Mouse (Mus musculus): Measurements from ENCODE around the gene Jsrp1. TPM values are rescaled to one million over a fixed set of nuclear protein-coding genes. Genes with fewer than 3 reads are reported as not detected.

The Jsrp1 gene
- total and polyA plus RNA-seq, 3 experiments, result 0.39 TPM; not detected in 2

GRCm38 (mm10) chr10:80799070-80799566 is 14.2 kb downstream of the Jsrp1 start (continued):
- TF ChIP-seq ELF1 (IDR thresholded peaks at IDR 0.05; ENCODE audit: low read depth, low read length) (no peak), POLR2AphosphoS2 (IDR thresholded peaks at IDR 0.05; ENCODE audit: low read length) (peak; percentile 4; the same call in 1 of the 2 replicates), ZNF384 (IDR thresholded peaks at IDR 0.05; ENCODE audit: low read depth, low read length) (no peak), USF2 (IDR thresholded peaks at IDR 0.05; ENCODE audit: borderline replicate concordance in 1 of 2, insufficient read depth in 1 of 2, low read depth in 1 of 2, low read length in 2 of 2) (no peak), RCOR1 (IDR thresholded peaks at IDR 0.05; ENCODE audit: low read depth, low read length) (no peak)

GRCm38 (mm10) chr10:80798150-80799006 is 14.9 kb downstream of the Jsrp1 start, which contains the start of the genes Sf3a2 and Plekhj1:
Gene Sf3a2 (plus strand): TSS chr10:80798198.
Gene Plekhj1 (minus strand): TSS chr10:80798626.
- Histone ChIP-seq H3K9ac (ENCODE audit: control insufficient read depth, low read depth, low read length, poor library complexity, severe bottlenecking) (peak within 1 kb of the TSS; percentile 95), H3K79me2 (ENCODE audit: control insufficient read depth, insufficient read depth, low read length, poor library complexity) (peaks cover 51% of the 10 kb centered on the region), H3K27me3 (ENCODE audit: control insufficient read depth in 1 of 2, insufficient read depth in 2 of 2, low read length in 2 of 2) (no peaks in the 10 kb centered on the region), H3K4me3 (ENCODE audit: control insufficient read depth in 1 of 2, insufficient read depth in 1 of 2, low read depth in 2 of 2, low read length in 2 of 2) (peak within 1 kb of the TSS; percentile 86 to 90), H3K36me3 (ENCODE audit: control insufficient read depth in 1 of 2, insufficient read depth in 2 of 2, low read length in 2 of 2) (peaks cover 2 to 13% of the 10 kb centered on the region in 2 experiments; a peak in 2 of 4 replicates), H3K9me3 (replicated peaks; ENCODE audit: insufficient read depth, low read length) (no peaks in the 10 kb centered on the region), H3K4me1 (ENCODE audit: control insufficient read depth in 1 of 2, insufficient read depth in 2 of 2, low read length in 2 of 2) (peaks cover 0 to 14% of the 10 kb centered on the region in 2 experiments; a peak in 2 of 4 replicates), H3K27ac (ENCODE audit: control insufficient read depth, low read depth, low read length) (peak within 1 kb of the TSS; percentile 93)
- DNase-seq (ENCODE audit: low read depth, low spot score), result peak; percentile 99
- TF ChIP-seq GABPA (IDR thresholded peaks at IDR 0.05; ENCODE audit: low read depth, low read length) (no peak), POLR2AphosphoS5 (IDR thresholded peaks at IDR 0.05; ENCODE audit: borderline replicate concordance, low read depth, low read length) (no peak; the same call in 1 of the 2 replicates), CHD1 (IDR thresholded peaks at IDR 0.05; ENCODE audit: low read depth, low read length) (no peak), TBP (IDR thresholded peaks at IDR 0.05; ENCODE audit: low read depth, low read length) (peak; percentile 57; the same call in 1 of the 2 replicates), ZMIZ1 (IDR thresholded peaks at IDR 0.05; ENCODE audit: low read depth, low read length) (peak; percentile 89), SMC3 (IDR thresholded peaks at IDR 0.05; ENCODE audit: low read depth, low read length) (no peak), MAX (IDR thresholded peaks at IDR 0.05; ENCODE audit: low read length) (peak; percentile 74), MEF2A (IDR thresholded peaks at IDR 0.05; ENCODE audit: extremely low read depth, insufficient replicate concordance, low read depth, low read length, poor library complexity, severe bottlenecking) (no peak), KAT2A (conservative IDR thresholded peaks at IDR 0.05; ENCODE audit: low read depth, low read length) (peak; percentile 88), UBTF (IDR thresholded peaks at IDR 0.05; ENCODE audit: borderline replicate concordance, insufficient read depth, low read depth, low read length) (0 out of 2 replicates have a peak, but pooled peaks have one; percentile 47), MAFK (IDR thresholded peaks at IDR 0.05; ENCODE audit: borderline replicate concordance, low read depth, low read length) (no peak), ZNF384 (IDR thresholded peaks at IDR 0.05; ENCODE audit: low read depth, low read length) (no peak), MYC (IDR thresholded peaks at IDR 0.05; ENCODE audit: low read depth, low read length) (peak; percentile 87; the same call in 1 of the 2 replicates), ZKSCAN1 (IDR thresholded peaks at IDR 0.05; ENCODE audit: low read depth, low read length) (no peak), MXI1 (IDR thresholded peaks at IDR 0.05; ENCODE audit: low read depth, low read length) (peak; percentile 89), HCFC1 (IDR thresholded peaks at IDR 0.05; ENCODE audit: low read depth, low read length) (peak; percentile 89), POLR2AphosphoS2 (IDR thresholded peaks at IDR 0.05; ENCODE audit: low read length) (peak; percentile 88), RCOR1 (IDR thresholded peaks at IDR 0.05; ENCODE audit: low read depth, low read length) (no peak), CHD2 (IDR thresholded peaks at IDR 0.05; ENCODE audit: low read length) (peak; percentile 80), GATA1 (IDR thresholded peaks at IDR 0.05; ENCODE audit: low read depth, low read length) (no peak), SIN3A (IDR thresholded peaks at IDR 0.05; ENCODE audit: low read length) (peak; percentile 88), NRF1 (IDR thresholded peaks at IDR 0.05; ENCODE audit: insufficient read depth, low read depth, low read length, poor library complexity, severe bottlenecking) (peak; percentile 87), ETS1 (IDR thresholded peaks at IDR 0.05; ENCODE audit: low read depth, low read length) (peak; percentile 47; the same call in 1 of the 2 replicates), BHLHE40 (IDR thresholded peaks at IDR 0.05; ENCODE audit: borderline replicate concordance, low read depth, low read length) (no peak), NELFE (IDR thresholded peaks at IDR 0.05; ENCODE audit: low read depth, low read length) (peak; percentile 85), CTCF (IDR thresholded peaks at IDR 0.05 in 2 of 3, conservative IDR thresholded peaks at IDR 0.05 in 1 of 3; ENCODE audit: control insufficient read depth in 1 of 3, insufficient read depth in 1 of 3, low read depth in 2 of 3, low read length in 3 of 3, poor library complexity in 1 of 3, severe bottlenecking in 1 of 3) (no peak), ZC3H11A (IDR thresholded peaks at IDR 0.05; ENCODE audit: low read depth, low read length) (no peak), MAZ (IDR thresholded peaks at IDR 0.05; ENCODE audit: low read depth, low read length) (no peak; the same call in 1 of the 2 replicates), ELF1 (IDR thresholded peaks at IDR 0.05; ENCODE audit: low read depth, low read length) (peak; percentile 90), TCF12 (IDR thresholded peaks at IDR 0.05; ENCODE audit: low read depth, low read length) (peak; percentile 49; the same call in 1 of the 2 replicates)
